Mouse (Mus musculus) neural tube, embryonic 10.5 days (tissue): ENCODE measurements around the gene Phf20.

Source experiments
- DNase-seq: peaks from one replicate; pipeline ENCODE4 v3.0.0-alpha.2; 2017; ENCODE audit warnings: low spot score; ENCODE audit errors: extremely low spot score

Phf20 gene

GRCm38 (mm10) chr2:156260968-156261367 is 64.7 kb downstream of the Phf20 start:
- DNase-seq: no peak

GRCm38 (mm10) chr2:156263204-156263893 is 67.1 kb downstream of the Phf20 start:
- no peak for DNase-seq

DNA sequence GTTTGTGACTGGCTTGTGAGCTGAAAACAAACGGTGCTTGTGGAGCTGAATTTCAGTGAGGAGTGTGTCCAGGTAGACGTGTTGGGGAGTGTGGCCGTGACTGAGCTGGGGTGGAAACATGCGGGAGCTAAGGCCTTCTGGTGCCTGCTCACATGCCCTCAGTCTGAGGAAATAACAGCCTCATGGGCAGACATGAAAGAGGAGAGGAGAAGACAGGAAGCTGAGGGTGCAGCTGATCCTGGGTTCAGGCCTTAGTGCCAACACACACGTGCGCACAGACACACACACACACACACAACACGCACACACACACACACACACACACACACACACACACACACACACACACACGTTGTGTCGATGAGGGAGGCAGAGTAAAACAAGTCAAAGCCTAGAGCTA is 71.4 kb downstream of the Phf20 start:
- no peak for DNase-seq

DNA sequence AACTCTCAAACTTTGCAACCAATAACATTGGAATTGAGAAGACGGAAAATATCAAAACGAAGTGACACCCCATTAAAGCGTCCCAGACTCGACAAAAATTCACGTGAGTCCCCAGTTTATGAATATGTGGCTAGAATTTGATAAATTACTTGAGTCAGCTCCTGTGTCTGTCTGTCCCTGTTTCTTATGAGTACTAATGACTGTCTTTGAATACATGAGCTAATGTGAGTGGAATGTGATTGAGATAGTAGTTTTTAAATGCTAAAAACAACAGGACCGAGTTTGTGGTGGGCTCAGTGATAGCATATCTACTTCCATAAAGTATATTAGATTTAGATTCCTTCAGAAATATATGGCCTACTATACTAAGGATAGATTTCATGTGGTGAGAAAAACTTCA is 76.3 kb downstream of the Phf20 start:
- no peak for DNase-seq

DNA sequence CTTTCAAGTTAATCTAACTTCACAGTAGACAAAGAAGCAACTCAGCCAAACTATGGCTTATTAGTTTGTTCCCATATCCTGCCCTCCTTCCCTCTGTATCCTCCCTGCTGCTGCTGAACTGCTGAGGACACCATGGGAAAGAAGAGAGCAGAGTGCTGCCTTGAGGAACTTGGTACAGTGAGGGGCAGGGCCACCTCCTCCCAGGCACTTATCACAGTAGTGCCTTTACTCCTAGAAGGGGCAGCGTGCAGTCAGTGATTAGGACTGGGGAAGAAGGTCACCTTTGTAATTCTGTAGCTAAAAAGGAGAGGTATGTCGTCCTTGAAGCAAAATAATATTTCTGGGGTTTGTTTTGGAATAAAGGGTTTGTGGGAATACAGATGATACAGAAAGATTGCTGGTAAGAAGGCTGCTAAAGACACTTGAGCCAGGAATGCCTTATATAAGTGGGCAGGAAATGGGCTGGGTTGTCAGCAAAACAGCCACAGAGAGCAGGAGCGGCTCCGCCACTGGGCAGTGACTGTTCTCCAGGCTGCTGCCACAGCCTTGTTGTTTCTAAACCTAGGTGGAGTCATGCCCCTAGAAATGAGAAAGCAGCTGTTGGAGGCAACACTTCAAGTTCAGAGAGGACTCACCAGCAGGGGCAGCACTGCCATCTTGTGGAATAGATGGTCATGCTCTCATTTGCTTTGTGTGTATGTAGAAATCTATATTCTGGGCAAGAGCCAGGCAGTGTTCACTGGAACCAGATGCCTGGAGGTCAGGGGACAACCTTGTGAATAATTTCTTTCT is 82.2 kb downstream of the Phf20 start:
- peak; percentile 59 for DNase-seq

DNA sequence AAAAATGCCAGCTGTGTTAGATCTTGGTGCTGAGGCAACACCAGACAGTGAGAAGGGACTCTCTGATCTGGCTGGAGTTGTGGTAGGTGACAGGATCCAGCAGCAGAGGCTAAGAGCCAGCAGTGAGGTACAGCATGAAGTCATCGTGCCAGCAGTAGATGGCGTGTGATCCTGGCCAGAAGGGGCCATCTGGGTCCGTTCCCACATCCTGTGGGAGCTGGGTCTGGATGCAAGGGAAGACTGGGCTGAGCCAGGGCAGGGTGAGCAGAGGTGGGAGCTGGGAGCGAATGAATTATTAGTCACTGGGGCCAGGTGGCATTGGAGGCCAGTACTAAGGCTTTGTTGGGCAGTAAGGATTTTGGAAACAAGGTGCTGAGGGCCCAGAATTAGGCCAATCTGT is 85.0 kb downstream of the Phf20 start:
- no peak for DNase-seq

- no peak for DNase-seq
Observed at GRCm38 (mm10) chr2:156285161-156285560, 88.9 kb downstream of the Phf20 start.

GRCm38 (mm10) chr2:156286733-156287132 is 90.5 kb downstream of the Phf20 start:
- no peak for DNase-seq

- no peak for DNase-seq
Observed at GRCm38 (mm10) chr2:156288222-156288621, 92.0 kb downstream of the Phf20 start.

DNA sequence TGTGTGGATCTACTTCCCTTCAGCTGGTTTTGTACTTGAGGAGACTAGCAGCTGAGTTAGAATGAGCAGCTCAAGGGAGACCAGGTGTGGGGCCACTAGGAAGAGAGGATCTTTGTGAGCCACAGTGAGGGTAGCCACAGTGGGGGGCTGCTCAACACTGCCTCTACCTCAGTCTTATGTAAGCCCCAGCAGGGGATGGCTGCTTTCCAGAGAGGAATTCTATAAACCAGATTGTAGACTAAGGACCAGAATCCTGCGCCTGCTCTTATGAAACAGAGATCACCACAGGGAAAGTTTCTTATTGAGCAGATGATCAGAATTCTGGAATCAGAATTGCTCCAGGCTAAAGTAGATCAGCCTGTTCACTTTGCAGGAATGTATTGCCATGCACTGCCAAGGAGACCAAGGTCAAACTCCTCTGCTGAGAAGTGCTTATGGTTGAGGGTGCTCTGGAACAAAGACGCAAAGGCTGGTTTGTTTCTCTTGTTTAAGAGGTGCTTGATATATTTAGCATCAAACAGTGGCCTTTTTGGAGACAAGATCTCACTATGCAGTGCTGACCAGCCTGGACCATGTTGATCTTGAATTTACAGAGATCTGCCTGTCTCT is 93.4 kb downstream of the Phf20 start:
- DNase-seq: no peak

- DNase-seq: no peak
Observed at GRCm38 (mm10) chr2:156291998-156292397, 95.7 kb downstream of the Phf20 start.

DNA sequence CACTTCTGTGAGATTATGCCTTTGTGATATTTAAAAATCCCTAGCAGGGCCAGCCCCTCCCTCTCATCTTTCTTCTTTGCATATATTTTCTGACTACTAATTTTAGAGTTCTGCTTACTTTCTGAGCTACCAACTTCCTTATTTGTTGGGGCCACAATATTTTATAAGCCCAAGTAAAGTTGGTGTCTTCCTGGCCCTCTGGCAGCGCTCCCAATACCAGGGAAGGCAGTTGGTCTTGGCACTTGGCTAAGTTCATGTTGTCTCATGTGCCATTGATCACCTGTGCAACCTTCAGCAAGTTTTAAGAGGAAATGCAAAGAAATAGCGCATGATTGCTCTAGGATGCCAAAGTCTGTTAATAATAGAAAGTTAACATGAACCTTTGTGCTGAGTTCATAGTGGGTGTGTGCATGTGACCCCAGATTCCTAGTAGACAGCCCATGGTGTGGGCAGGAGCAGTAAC is 99.4 kb downstream of the Phf20 start:
- DNase-seq: no peak

- DNase-seq: no peak
Observed at GRCm38 (mm10) chr2:156296190-156296589, 99.9 kb downstream of the Phf20 start.

DNA sequence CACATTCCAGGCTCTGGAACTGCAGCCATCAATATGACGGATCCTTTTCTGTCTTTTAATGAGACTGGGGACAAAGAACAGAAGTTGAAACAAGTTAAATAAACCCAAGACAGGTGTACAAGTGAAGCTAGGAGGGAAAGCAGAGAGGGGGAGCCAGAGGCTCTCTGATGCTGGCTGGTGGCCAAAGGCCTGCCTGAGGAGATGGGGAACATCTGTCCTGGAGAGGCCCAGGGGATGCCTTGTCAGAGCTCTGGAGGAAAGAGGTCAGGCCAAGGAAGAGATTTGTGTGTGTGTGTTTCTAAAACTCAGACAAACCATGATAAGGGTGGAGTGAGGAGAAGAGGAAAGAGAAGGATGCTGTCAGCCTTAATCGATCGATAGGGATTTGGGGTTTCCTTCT is 101.4 kb downstream of the Phf20 start:
- DNase-seq: no peak

DNA sequence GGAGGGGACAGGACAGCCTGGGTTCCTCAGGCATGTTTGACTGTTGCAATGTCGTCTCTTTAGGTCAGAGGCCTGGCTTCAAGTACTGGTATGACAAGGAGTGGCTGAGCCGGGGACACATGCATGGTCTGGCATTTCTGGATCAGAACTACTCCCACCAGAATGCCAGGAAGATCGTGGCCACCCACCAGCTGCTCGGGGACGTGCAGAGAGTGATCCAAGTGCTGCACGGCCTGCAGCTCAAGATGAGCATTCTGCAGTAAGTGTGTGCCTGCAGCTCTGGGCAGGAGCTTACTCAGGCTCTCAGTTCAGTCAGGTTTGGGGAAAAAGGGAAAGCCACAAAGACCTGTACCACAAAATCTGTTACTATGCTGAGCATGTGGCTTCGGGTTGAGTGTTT is 102.2 kb downstream of the Phf20 start:
- DNase-seq: no peak

- no peak for DNase-seq
Observed at GRCm38 (mm10) chr2:156302063-156302462, 105.8 kb downstream of the Phf20 start.

DNA sequence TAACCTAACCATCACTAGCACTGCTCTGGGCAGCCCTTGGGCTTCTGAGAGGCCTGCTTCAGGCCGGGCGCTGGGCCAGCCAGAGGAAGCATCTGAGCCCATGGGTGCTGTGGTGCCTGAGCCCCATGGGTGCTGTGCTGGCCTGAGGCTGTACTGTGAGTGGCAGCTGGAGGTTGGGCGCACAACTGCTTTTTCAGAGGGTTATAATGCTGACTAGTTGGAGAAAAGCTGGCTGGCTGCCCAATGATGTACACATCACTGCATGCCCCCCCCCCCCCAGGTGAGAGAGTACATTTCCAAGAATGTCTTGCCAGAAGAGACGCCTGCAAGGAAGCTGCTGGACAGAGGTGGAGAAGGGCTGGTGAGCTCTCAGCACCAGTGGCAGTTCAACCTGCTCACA is 108.1 kb downstream of the Phf20 start:
- no peak for DNase-seq

- no peak for DNase-seq
Observed at GRCm38 (mm10) chr2:156305818-156306217, 109.6 kb downstream of the Phf20 start.

DNA sequence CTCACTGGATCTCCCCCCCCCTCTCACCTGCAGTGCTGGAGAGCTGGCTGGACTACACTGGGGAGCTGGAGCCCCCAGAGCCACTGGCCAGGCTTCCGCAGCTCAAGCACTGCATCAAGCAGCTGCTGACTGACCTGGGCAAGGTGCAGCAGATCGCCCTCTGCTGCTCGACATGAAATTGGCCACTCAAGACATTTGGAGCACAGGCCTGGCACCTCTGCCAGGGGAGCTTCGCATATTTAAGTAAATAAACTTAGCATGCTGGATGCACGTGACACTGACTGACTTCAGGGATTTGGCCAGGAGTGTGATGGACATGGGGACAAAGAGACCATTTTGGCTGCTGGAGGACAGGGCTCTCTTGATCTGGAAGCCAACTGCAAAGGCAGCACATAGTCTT is 111.0 kb downstream of the Phf20 start:
- no peak for DNase-seq

GRCm38 (mm10) chr2:156309948-156310347 is 113.7 kb downstream of the Phf20 start:
- DNase-seq: no peak

DNA sequence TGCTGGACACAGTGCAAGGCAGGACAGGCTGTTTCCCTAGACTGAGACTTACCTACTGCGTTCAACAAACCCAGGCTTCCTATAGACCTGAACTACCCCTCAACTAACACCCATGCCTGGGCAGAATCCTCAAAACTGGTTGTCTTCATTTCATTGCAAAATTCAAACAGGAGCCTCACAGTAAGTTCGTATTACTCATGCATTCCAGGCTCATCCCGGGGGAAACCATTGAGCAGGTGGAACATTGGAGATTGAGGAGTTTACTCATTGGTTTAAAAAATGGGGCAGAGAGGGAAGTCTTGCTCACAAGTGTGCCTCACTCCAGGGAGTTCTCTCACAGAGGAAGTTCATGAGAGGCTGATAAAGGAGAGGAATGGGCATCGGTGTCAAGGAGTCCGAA is 114.2 kb downstream of the Phf20 start:
- DNase-seq: no peak

DNA sequence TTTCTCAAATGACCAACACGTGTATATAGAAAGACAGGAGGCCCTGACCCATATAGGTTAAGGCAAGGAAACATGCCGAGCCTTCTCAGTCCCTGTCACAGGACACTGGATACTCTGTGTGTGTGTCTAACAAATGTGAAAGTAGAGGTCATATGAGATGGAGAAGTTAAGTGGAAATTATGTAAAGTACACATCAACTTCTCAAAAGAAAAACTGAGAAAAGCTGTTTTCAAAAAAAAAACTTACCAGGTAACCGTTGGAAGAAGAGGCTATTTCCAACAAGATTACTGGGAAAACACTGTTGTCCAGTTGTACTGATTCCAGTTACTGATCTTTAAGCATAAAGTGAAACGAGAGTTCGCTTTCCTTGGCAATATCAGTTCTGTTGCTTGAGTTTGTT is 114.7 kb downstream of the Phf20 start:
- no peak for DNase-seq
